Mouse (Mus musculus) heart, postnatal 25 days (tissue): ENCODE results near the gene Ifnb1. TPM values are rescaled to one million over a fixed set of nuclear protein-coding genes. Genes with fewer than 3 reads are reported as not detected.
A peak's percentile ranks its signal among the peaks of the same experiment; 100 is the strongest.

Source experiments
- DNase-seq: peaks from one replicate; pipeline ENCODE4 v3.0.0; 2022; ENCODE audit warnings: low spot score
- intact Hi-C: fragments of 180-260 bp; cut with DNase I; formaldehyde crosslinking; loops from one replicate; pipeline ENCODE4 v1.15.1; 2025
- total RNA-seq, 2 experiments: library from RNA; stranded (reverse); gene quantifications; 2 replicates each; pipeline ENCODE4 v1.2.3; 2021

Gene Ifnb1
- total RNA-seq, 2 experiments from 2014 or later = not detected

DNA sequence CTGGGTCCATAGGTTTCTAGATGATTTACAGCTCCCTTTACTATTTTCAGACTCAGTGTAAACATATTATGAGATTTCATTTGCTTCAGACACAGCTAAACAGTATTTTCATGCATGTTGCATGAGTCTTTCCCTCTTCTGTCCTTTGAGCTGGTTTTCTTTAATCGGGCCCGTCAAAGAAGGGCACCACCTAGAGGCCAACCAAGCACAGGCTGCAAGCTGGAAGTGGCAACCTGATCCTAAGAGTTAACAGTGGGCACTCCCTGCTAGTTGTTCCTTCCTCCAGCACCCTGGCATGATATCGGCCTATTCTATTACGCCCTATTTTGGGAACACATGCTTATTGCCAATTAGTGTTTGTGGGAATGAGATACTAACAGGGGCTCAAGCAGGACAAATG, 8.2 kb downstream of the Ifnb1 start:
- intact Hi-C loops = loop anchor here (2.0 kb wide), 1 partner anchor 76 kb away; the partner anchor contains the start of gene Hacd4
- DNase-seq = no peak

GRCm38 (mm10) chr4:88513743-88514142, 8.8 kb downstream of the Ifnb1 start:
- no peak for DNase-seq
- intact Hi-C loops = loop anchor here (2.0 kb wide), 1 partner anchor 75 kb away; the partner anchor contains the start of gene Hacd4

DNA sequence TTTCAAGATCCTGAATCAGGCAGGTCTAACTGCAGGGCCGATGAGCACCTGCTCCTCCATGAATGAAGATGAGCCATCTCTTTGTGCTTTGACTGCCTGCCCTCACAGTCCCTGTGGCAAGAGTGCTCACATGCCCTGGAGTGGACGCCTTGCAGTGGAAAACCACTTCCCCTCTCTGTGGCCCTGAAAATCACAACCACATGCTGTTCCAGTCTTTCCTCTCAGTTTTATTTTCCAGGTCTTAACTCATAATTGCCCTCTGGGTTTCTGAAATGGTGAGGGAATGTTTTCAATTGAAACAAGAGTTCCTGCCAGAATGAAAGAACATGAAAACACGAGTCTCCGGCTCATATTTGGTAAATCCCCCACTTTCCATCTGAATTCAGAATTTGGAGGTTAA, 18.8 kb downstream of the Ifnb1 start:
- DNase-seq = no peak
- intact Hi-C loops = no loop called here

DNA sequence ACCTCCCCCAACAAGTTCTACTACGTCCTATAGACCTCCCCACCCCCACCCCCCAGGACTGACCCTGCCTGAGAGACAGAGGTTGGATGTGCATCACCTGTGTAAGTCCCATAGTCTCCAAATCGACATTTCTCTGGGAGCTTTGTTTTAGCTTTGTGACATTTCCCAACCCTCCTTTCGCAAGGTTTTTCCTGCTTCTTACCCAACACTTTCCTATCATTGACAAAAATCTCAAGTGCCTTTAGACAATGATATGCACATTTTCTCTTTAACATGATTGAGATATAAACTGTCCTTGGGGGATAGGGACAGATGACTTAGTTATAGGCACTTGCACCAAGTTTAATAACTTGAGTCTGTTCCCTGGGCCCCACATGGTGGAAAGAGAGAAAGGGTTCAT, 21.3 kb downstream of the Ifnb1 start:
- intact Hi-C loops = no loop called here
- no peak for DNase-seq

GRCm38 (mm10) chr4:88496321-88497018, 26.1 kb downstream of the Ifnb1 start:
- intact Hi-C loops = no loop called here
- DNase-seq = peak; percentile 17

DNA sequence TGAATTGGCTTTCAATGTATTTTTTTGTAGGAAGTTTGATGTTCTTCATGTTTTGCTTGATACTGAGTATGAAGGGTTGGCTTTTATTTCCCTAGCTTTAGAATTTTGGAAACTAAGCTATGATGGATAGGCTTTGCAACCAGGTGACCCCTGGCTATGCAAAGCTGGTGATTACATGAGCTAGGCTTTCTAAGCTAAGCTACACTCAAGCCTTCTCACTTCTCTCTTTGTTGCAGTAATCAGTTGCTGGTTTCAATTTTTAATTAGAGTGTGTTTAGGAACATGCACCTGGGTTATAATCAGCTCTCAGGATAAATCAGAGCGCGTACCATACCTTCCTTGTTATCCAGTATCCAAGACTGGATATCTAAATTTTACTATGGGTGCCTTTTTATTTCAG, 33.0 kb downstream of the Ifnb1 start:
- intact Hi-C loops = loop anchor here (5.0 kb wide), 1 partner anchor 52 kb away; the partner anchor contains the start of gene Hacd4
- DNase-seq = no peak

- no peak for DNase-seq
- intact Hi-C loops = no loop called here
Measured at GRCm38 (mm10) chr4:88488107-88488506, 34.5 kb downstream of the Ifnb1 start.

DNA sequence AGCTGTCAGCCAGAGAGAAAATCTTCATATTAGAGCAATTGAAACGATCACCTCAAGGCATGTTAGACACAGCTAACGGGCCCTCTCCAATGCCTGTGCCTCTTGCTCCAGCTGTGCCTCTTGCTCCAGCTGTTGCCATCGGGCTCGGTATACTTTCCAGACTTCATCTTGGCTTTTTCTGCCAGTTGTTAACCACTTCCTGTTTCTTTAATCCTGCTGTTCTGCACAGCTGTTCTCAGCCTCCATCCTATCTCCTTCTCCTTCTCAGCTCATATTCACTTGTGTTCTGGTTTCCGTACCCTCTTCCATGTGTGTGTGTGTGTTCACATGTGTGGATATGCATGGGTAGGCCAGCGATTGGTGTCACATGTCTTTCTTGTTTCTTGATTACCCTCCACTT, 42.4 kb downstream of the Ifnb1 start:
- no peak for DNase-seq
- intact Hi-C loops = no loop called here

DNA sequence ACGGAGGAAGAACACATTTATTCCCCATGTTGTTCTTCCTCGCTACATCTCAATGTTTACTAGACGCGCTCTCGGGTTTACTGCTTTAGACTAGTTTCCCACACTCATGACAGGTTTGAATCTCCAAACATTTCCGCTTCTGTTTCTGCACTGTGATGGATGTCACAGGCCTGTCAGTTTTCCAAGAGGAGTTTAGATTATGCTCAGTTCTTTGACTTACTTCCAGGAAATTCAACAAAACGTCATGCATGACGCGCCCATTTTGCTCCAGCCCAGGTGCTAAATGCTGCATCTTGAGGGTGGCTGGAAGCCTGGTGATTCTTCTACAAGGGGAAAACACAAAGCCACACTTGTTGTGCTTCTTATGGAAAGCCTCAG, 43.8 kb downstream of the Ifnb1 start:
- intact Hi-C loops = no loop called here
- DNase-seq = no peak

GRCm38 (mm10) chr4:88478177-88478808, 44.3 kb downstream of the Ifnb1 start:
- no peak for DNase-seq
- intact Hi-C loops = no loop called here

- DNase-seq = peak; percentile 13
- intact Hi-C loops = no loop called here
Measured at GRCm38 (mm10) chr4:88476511-88477210, 45.9 kb downstream of the Ifnb1 start.

- intact Hi-C loops = no loop called here
- no peak for DNase-seq
Measured at GRCm38 (mm10) chr4:88476084-88476483, 46.5 kb downstream of the Ifnb1 start.

Other genes with a start within 250 kb of the Ifnb1 start
- 1 to 10 TPM; 5.3 to 5.9 TPM for gene Hacd4, start 83.8 kb downstream of the Ifnb1 start, total RNA-seq
- gene Ifna15, start 35.5 kb upstream of the Ifnb1 start, total RNA-seq = not detected
- gene Ifna14, start 49.0 kb upstream of the Ifnb1 start, total RNA-seq = not detected
- gene Ifna9, start 69.6 kb upstream of the Ifnb1 start, total RNA-seq = not detected
- not detected for gene Ifna12, start 80.6 kb upstream of the Ifnb1 start, total RNA-seq
- gene C87499, start 111.6 kb upstream of the Ifnb1 start, total RNA-seq = not detected
- not detected for gene Ifna13, start 121.7 kb upstream of the Ifnb1 start, total RNA-seq
- not detected for gene Ifna16, start 154.2 kb upstream of the Ifnb1 start, total RNA-seq
- gene Ifna2, start 161.1 kb upstream of the Ifnb1 start, total RNA-seq = not detected
- gene Ifnab, start 168.6 kb upstream of the Ifnb1 start, total RNA-seq = not detected
- under 1 TPM; 0.50 to 0.57 TPM for gene Gm26566, start 199.0 kb upstream of the Ifnb1 start, total RNA-seq
- 10 to 100 TPM; 67.0 to 74.9 TPM for gene Klhl9, start 199.7 kb upstream of the Ifnb1 start, total RNA-seq
- not detected for gene Gm13271, start 232.1 kb upstream of the Ifnb1 start, total RNA-seq
- gene Gm13283, start 237.3 kb upstream of the Ifnb1 start, total RNA-seq = not detected